15 mouse cellular contexts compared by ENCODE assay signal in the genomic region with DNA sequence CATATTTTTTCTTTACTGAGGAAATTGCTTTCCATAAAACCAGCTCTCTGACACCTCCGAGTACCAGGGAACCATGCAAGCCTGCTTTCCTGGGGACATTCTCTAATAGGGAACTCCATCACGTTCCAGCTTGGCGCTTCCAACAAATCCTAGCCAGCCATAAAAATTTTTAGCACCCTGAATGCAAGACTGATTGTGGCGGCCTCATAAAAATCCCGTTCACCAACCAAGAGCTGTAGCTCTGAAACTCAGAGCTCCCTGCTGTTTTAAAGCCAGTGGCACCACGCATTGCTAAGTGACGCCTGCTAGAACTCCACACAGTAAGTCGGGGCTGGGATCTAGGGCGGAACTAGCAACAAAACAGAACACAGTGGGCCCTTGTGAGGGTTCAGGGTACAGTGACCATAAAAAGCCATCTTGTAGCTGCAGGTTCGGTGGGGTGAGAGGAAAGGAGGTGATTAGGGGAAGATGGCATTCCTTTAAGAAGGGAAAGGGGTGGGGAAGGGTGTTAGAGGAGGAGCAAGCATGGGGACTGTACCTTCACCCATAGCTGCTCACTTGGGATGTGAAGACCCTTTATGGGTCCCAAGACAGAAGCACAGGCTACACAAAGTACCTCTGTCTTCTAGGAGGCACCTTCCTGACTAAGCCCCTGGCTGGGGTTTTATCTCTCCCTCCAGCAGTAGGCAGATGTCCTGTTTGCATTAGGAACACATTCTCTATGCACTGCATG.
DNase-seq lines count a peak whose midpoint lies in the region; ATAC-seq and TF ChIP-seq lines count a peak whose summit lies in the region.
"Had no signal": no experiment of that assay in that cellular context is flagged by ENCODE, and none has a peak within 500 bp of the region (broad histone marks: within the 10 kb centered on the region; RNA-seq: fewer than 3 reads in every experiment).

No protein-coding gene starts in this region.

- H3K4me1 ChIP-seq in hindbrain, postnatal 0 days (ENCODE audit: insufficient read depth, low read length): no peaks in the 10 kb centered on the region
- no peaks in the 10 kb centered on the region for H3K4me1 ChIP-seq in hindbrain, embryonic 14.5 days (replicated peaks; ENCODE audit: control insufficient read depth, insufficient read depth, low read length)
- 0 out of 2 replicates have a peak, but pooled peaks cover 5% of the 10 kb centered on the region for H3K4me1 ChIP-seq in lung, embryonic 14.5 days (ENCODE audit: insufficient read depth)
- no peaks in the 10 kb centered on the region for H3K4me1 ChIP-seq in lung, postnatal 0 days (ENCODE audit: insufficient read depth, low read depth, low read length)
- H3K4me1 ChIP-seq in limb, embryonic 10.5 days: peaks cover 45% of the 10 kb centered on the region
- peaks cover 16% of the 10 kb centered on the region for H3K4me1 ChIP-seq in neural tube, embryonic 15.5 days
- H3K4me1 ChIP-seq: megakaryocyte, embryonic 14.5 days had no signal

- no peak overlapping the region for H3K4me2 ChIP-seq in hindbrain, postnatal 0 days (ENCODE audit: low read depth, low read length)
- H3K4me2 ChIP-seq in hindbrain, embryonic 14.5 days (replicated peaks): no peak overlapping the region
- H3K4me2 ChIP-seq in lung, embryonic 14.5 days: no peak overlapping the region; the same call in 1 of the 2 replicates
- no peak overlapping the region for H3K4me2 ChIP-seq in lung, postnatal 0 days (replicated peaks; ENCODE audit: low read depth, low read length)
- H3K4me2 ChIP-seq in neural tube, embryonic 15.5 days: peak overlapping the region; percentile 42
- H3K4me2 ChIP-seq: embryonic facial prominence, embryonic 13.5 days; heart, embryonic 13.5 days; lung, embryonic 15.5 days had no signal

- no peak overlapping the region for H3K9ac ChIP-seq in hindbrain, postnatal 0 days (replicated peaks; ENCODE audit: low read length)
- no peak overlapping the region for H3K9ac ChIP-seq in hindbrain, embryonic 14.5 days
- H3K9ac ChIP-seq in lung, embryonic 14.5 days: no peak overlapping the region
- no peak overlapping the region for H3K9ac ChIP-seq in lung, postnatal 0 days (replicated peaks; ENCODE audit: low read depth)
- H3K9ac ChIP-seq in neural tube, embryonic 15.5 days (replicated peaks): no peak overlapping the region
- H3K9ac ChIP-seq: embryonic facial prominence, embryonic 13.5 days; heart, embryonic 13.5 days; lung, embryonic 15.5 days had no signal

- no peaks in the 10 kb centered on the region for H3K27me3 ChIP-seq in hindbrain, postnatal 0 days (ENCODE audit: insufficient read depth, low read length)
- no peaks in the 10 kb centered on the region for H3K27me3 ChIP-seq in hindbrain, embryonic 14.5 days (ENCODE audit: control insufficient read depth, insufficient read depth, low read length)
- H3K27me3 ChIP-seq in lung, embryonic 14.5 days (ENCODE audit: insufficient read depth, low read length): no peaks in the 10 kb centered on the region
- H3K27me3 ChIP-seq in lung, postnatal 0 days (replicated peaks; ENCODE audit: insufficient read depth, low read length): no peaks in the 10 kb centered on the region
- no peaks in the 10 kb centered on the region for H3K27me3 ChIP-seq in limb, embryonic 10.5 days (ENCODE audit: low read depth, poor library complexity, severe bottlenecking)
- H3K27me3 ChIP-seq in neural tube, embryonic 15.5 days (replicated peaks): no peaks in the 10 kb centered on the region
- H3K27me3 ChIP-seq: embryonic facial prominence, embryonic 13.5 days; lung, embryonic 15.5 days had no signal

- no peak overlapping the region for H3K27ac ChIP-seq in hindbrain, postnatal 0 days
- no peak overlapping the region for H3K27ac ChIP-seq in hindbrain, embryonic 14.5 days
- H3K27ac ChIP-seq in lung, embryonic 14.5 days (ENCODE audit: low read depth): peak overlapping the region; percentile 54; the same call in 1 of the 2 replicates
- no peak overlapping the region for H3K27ac ChIP-seq in lung, postnatal 0 days (ENCODE audit: low read length)
- peak overlapping the region; percentile 70 for H3K27ac ChIP-seq in limb, embryonic 10.5 days
- H3K27ac ChIP-seq in neural tube, embryonic 15.5 days (replicated peaks): peak overlapping the region; percentile 79
- H3K27ac ChIP-seq: embryonic facial prominence, embryonic 13.5 days; heart, embryonic 13.5 days; lung, embryonic 15.5 days had no signal

- no peaks in the 10 kb centered on the region for H3K36me3 ChIP-seq in hindbrain, postnatal 0 days (ENCODE audit: insufficient read depth, low read length)
- no peaks in the 10 kb centered on the region for H3K36me3 ChIP-seq in hindbrain, embryonic 14.5 days (replicated peaks; ENCODE audit: control insufficient read depth, insufficient read depth)
- H3K36me3 ChIP-seq in lung, embryonic 14.5 days (ENCODE audit: insufficient read depth): no peaks in the 10 kb centered on the region
- no peaks in the 10 kb centered on the region for H3K36me3 ChIP-seq in lung, postnatal 0 days (ENCODE audit: insufficient read depth, low read length)
- H3K36me3 ChIP-seq in limb, embryonic 10.5 days: no peaks in the 10 kb centered on the region
- no peaks in the 10 kb centered on the region for H3K36me3 ChIP-seq in neural tube, embryonic 15.5 days
- H3K36me3 ChIP-seq: embryonic facial prominence, embryonic 13.5 days; heart, embryonic 13.5 days; lung, embryonic 15.5 days had no signal

- TF ChIP-seq EP300 in lung, postnatal 0 days (IDR thresholded peaks at IDR 0.05): no peak

- H3K4me3 ChIP-seq in hindbrain, postnatal 0 days (ENCODE audit: low read length): no peak overlapping the region
- no peak overlapping the region for H3K4me3 ChIP-seq in hindbrain, embryonic 14.5 days (replicated peaks; ENCODE audit: low read length)
- no peak overlapping the region for H3K4me3 ChIP-seq in lung, embryonic 14.5 days (ENCODE audit: low read depth, low read length)
- H3K4me3 ChIP-seq in lung, postnatal 0 days (ENCODE audit: low read depth, low read length): no peak overlapping the region
- H3K4me3 ChIP-seq in limb, embryonic 10.5 days: no peak overlapping the region
- no peak overlapping the region for H3K4me3 ChIP-seq in neural tube, embryonic 15.5 days (replicated peaks)
- H3K4me3 ChIP-seq: embryonic facial prominence, embryonic 13.5 days; heart, embryonic 13.5 days; lung, embryonic 15.5 days; megakaryocyte, embryonic 14.5 days had no signal

- ATAC-seq in hindbrain, postnatal 0 days: no peak
- ATAC-seq in hindbrain, embryonic 14.5 days (ENCODE audit: low FRiP score): no peak
- no peak for ATAC-seq in lung, embryonic 14.5 days (ENCODE audit: insufficient read depth)
- no peak for ATAC-seq in lung, postnatal 0 days
- ATAC-seq in neural tube, embryonic 15.5 days (ENCODE audit: low FRiP score): peak; percentile 84

- peak; percentile 9 for DNase-seq in hindbrain, postnatal 0 days (ENCODE audit: low spot score)
- DNase-seq in hindbrain, embryonic 14.5 days (ENCODE audit: low spot score): no peak
- DNase-seq in lung, embryonic 14.5 days: peak; percentile 36
- no peak for DNase-seq in lung, postnatal 0 days (ENCODE audit: low spot score)
- DNase-seq in limb, embryonic 10.5 days (ENCODE audit: low spot score): peak; percentile 60
- no peak for DNase-seq in adrenal gland, adult 18-20 months (ENCODE audit: low spot score in 2 of 2)
- DNase-seq: cerebellum, adult 8-10 months; gastrocnemius, postnatal 10 days; liver; thymus, adult 2 months had no signal

- WGBS in hindbrain, postnatal 0 days: 44% methylated on average over 10 of the region's 10 CpGs
- 46% methylated on average over 10 of the region's 10 CpGs for WGBS in hindbrain, embryonic 14.5 days
- WGBS in lung, embryonic 14.5 days: 47% methylated on average over 10 of the region's 10 CpGs
- 52% methylated on average over 10 of the region's 10 CpGs for WGBS in lung, postnatal 0 days
- WGBS in limb, embryonic 10.5 days: 15% methylated on average over 10 of the region's 10 CpGs
- WGBS in neural tube, embryonic 15.5 days: 4% methylated on average over 10 of the region's 10 CpGs

- H3K9me3 ChIP-seq in hindbrain, postnatal 0 days (ENCODE audit: low read length): no peaks in the 10 kb centered on the region
- H3K9me3 ChIP-seq in hindbrain, embryonic 14.5 days (ENCODE audit: control insufficient read depth, low read length): no peaks in the 10 kb centered on the region
- H3K9me3 ChIP-seq in lung, embryonic 14.5 days (ENCODE audit: low read depth, low read length): no peaks in the 10 kb centered on the region
- no peaks in the 10 kb centered on the region for H3K9me3 ChIP-seq in lung, postnatal 0 days (ENCODE audit: low read length)
- no peaks in the 10 kb centered on the region for H3K9me3 ChIP-seq in limb, embryonic 10.5 days (replicated peaks)
- H3K9me3 ChIP-seq in neural tube, embryonic 15.5 days (replicated peaks): no peaks in the 10 kb centered on the region
- H3K9me3 ChIP-seq: embryonic facial prominence, embryonic 13.5 days; heart, embryonic 13.5 days; lung, embryonic 15.5 days; megakaryocyte, embryonic 14.5 days had no signal

- TF ChIP-seq CTCF in hindbrain, postnatal 0 days (IDR thresholded peaks at IDR 0.05; ENCODE audit: low read depth): no peak
- no peak for TF ChIP-seq CTCF in lung, embryonic 14.5 days (IDR thresholded peaks at IDR 0.05; ENCODE audit: low read depth)
- no peak for TF ChIP-seq CTCF in lung, postnatal 0 days (IDR thresholded peaks at IDR 0.05)

Comparison
In these comparisons a context has a peak if more than half of its experiments do, and no peak if none do; other contexts are left out.
1. DNase-seq: peak in hindbrain, postnatal 0 days (single experiment), lung, embryonic 14.5 days (single experiment) and limb, embryonic 10.5 days (single experiment); none in hindbrain, embryonic 14.5 days (single experiment), lung, postnatal 0 days (single experiment) and adrenal gland, adult 18-20 months (0 of 2).
2. H3K27ac ChIP-seq: peak in lung, embryonic 14.5 days (single experiment), limb, embryonic 10.5 days (single experiment) and neural tube, embryonic 15.5 days (single experiment); none in hindbrain, postnatal 0 days (single experiment), hindbrain, embryonic 14.5 days (single experiment) and lung, postnatal 0 days (single experiment).